Mouse (Mus musculus) embryonic facial prominence, embryonic 11.5 days (tissue): ENCODE results near the gene Gm10570. TPM values are rescaled to one million over a fixed set of nuclear protein-coding genes. Genes with fewer than 3 reads are reported as not detected.

Experiments used
- ATAC-seq: fragments of 200-750 bp; cut with Nextera tagmentation; replicated peaks from 2 replicates; pipeline ENCODE4 v1.8.0; 2017; ENCODE audit warnings: low read depth; ENCODE audit not compliant: insufficient number of reproducible peaks, low FRiP score, low TSS enrichment
- DNase-seq: peaks from one replicate; pipeline ENCODE4 v3.0.0-alpha.2; 2015; ENCODE audit warnings: low spot score
- H3K27ac ChIP-seq: fragments of 300-500 bp; sonication (generic); replicated peaks from 2 replicates; pipeline ENCODE4 v1.5.1; 2014; ENCODE audit warnings: mild to moderate bottlenecking, low read depth, low read length, control low read depth
- H3K27me3 ChIP-seq: fragments of 300-500 bp; sonication (generic); 2 replicates; pipeline ENCODE4 v1.6.1; 2014; ENCODE audit warnings: mild to moderate bottlenecking, low read length, moderate library complexity, mixed read lengths; ENCODE audit not compliant: control insufficient read depth, insufficient read depth
- H3K36me3 ChIP-seq: fragments of 300-500 bp; sonication (generic); replicated peaks from 2 replicates; pipeline ENCODE4 v1.6.1; 2014; ENCODE audit warnings: low read depth, mild to moderate bottlenecking, low read length, moderate library complexity, mixed read lengths; ENCODE audit not compliant: control insufficient read depth, insufficient read depth
- H3K4me1 ChIP-seq: fragments of 300-500 bp; sonication (generic); 2 replicates; pipeline ENCODE4 v1.6.1; 2014; ENCODE audit warnings: low read length, mixed read lengths; ENCODE audit not compliant: control insufficient read depth, insufficient read depth
- H3K4me2 ChIP-seq: fragments of 300-500 bp; sonication (generic); 2 replicates; pipeline ENCODE4 v1.6.1; 2014; ENCODE audit warnings: low read depth, mild to moderate bottlenecking, control low read depth, low read length, moderate library complexity
- H3K4me3 ChIP-seq: fragments of 300-500 bp; sonication (generic); 2 replicates; pipeline ENCODE4 v1.5.1; 2014; ENCODE audit warnings: low read depth, low read length, control low read depth
- H3K9ac ChIP-seq: fragments of 300-500 bp; sonication (generic); replicated peaks from 2 replicates; pipeline ENCODE4 v1.6.1; 2014; ENCODE audit warnings: mild to moderate bottlenecking, control low read depth, low read length
- H3K9me3 ChIP-seq: fragments of 300-500 bp; sonication (generic); replicated peaks from 2 replicates; pipeline ENCODE4 v1.6.1; 2016; ENCODE audit warnings: mild to moderate bottlenecking, low read length, inconsistent platforms, mixed read lengths; ENCODE audit not compliant: control insufficient read depth
- WGBS: fragments of 180-500 bp; shearing (Covaris S2); extraction: QIAGEN DNeasy Blood & Tissue Kit; methylation state at CpG from one replicate; pipeline ENCODE4 v1.1.7; 2014; 5-methylcytosine and 5-hydroxymethylcytosine counted together
- polyA plus RNA-seq: library from polyadenylated mRNA; unstranded; fragments of >200 nt; fragmentation: Nextera tagmentation; extraction: Ambion mirVana; gene quantifications from 2 replicates; pipeline ENCODE4 v1.2.1, GENCODE M21; 2014

Gm10570 gene
- polyA plus RNA-seq, 1 experiment from 2014 or later, result 0.46 TPM

DNA sequence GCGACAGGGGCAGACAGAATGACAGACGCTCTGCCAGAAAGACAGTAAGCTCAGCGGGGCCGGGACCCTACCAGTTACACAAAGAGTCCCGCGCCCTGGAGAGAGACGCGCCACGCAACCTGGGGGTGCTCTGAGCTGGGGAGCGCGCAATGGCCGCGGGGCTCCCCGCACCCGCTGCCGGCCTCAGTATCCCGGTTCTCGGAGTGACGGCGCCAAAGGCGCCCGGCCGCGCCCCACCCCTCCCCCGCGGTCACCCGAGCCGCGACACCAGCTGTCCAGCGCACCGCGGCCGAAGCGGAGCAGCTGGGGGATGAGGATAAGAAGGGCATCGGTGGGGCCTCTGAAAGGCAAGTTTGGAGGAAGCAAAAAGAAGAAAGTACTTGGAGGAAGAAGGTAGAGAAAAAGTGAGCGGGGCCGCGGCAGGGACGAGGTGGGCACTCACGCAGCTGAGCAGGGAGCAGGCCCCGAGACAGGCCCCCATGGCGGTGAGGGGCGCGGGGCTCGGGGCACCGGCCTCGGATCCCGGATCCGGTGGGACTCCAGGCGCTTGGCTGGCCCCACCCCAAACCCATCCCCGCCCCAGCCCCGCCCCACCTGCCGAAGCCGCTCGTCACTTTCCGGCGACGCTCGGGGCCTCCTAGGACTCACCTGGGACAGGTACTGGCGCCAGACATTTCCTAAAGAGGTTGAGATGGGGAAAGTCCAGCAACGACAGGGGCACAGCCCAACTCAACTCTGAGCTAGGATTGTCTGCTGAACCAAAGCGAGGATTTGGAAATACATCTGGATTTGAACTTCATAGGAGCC is 33.3 kb downstream of the Gm10570 start:
- H3K27me3 ChIP-seq, result no peaks in the 10 kb centered on the region; the same call in 1 of the 2 replicates
- peak overlapping the region; percentile 57 for H3K27ac ChIP-seq
- H3K36me3 ChIP-seq, result no peaks in the 10 kb centered on the region
- DNase-seq, result peak; percentile 70
- ATAC-seq, result peak; percentile 49
- peak overlapping the region; percentile 73 for H3K4me3 ChIP-seq
- H3K4me2 ChIP-seq, result peak overlapping the region; percentile 66
- H3K4me1 ChIP-seq, result no peaks in the 10 kb centered on the region
- peak overlapping the region; percentile 88 for H3K9ac ChIP-seq
- no peaks in the 10 kb centered on the region for H3K9me3 ChIP-seq
- under 1% methylated on average over 61 of the region's 62 CpGs for WGBS

DNA sequence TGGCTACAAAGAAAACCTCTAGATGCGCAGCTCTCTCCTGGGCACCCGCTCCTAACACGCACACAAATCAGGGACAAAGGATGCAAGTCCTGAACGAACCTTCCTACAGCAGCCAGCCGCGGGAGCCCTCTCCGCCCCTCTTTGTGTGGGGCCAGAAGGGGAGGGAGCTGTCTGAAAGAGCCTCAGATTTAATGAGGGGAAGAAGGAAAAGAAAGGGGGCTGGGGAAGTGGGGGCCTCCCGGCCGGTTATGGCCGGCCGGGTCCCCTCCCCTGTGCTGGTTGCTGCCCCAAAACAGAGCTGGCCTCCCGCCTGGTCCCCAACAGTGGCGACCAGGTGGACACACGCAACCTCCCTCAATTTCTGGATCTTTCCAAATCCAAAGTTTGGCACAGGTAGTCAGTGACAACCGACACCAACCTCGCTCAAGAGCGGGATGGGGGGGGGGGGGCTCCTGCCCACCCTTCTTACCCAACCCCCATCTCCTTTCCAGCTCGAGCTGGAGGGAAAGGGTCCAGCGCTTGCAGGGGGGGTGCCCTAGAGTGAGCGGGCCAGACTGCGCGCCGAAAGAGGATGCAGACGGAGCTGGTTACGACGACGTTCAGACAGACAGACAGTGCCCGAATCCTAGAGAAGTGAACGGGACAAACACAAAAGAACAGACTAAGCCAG is 34.0 kb downstream of the Gm10570 start:
- peak overlapping the region; percentile 57 for H3K27ac ChIP-seq
- peak; percentile 79 for ATAC-seq
- DNase-seq, result peak; percentile 74
- under 1% methylated on average over 27 of the region's 29 CpGs for WGBS
- no peaks in the 10 kb centered on the region for H3K36me3 ChIP-seq
- no peaks in the 10 kb centered on the region for H3K4me1 ChIP-seq
- peak overlapping the region; percentile 73 for H3K4me3 ChIP-seq
- H3K9ac ChIP-seq, result peak overlapping the region; percentile 88
- peak overlapping the region; percentile 66 for H3K4me2 ChIP-seq
- H3K9me3 ChIP-seq, result no peaks in the 10 kb centered on the region
- H3K27me3 ChIP-seq, result no peaks in the 10 kb centered on the region; the same call in 1 of the 2 replicates

DNA sequence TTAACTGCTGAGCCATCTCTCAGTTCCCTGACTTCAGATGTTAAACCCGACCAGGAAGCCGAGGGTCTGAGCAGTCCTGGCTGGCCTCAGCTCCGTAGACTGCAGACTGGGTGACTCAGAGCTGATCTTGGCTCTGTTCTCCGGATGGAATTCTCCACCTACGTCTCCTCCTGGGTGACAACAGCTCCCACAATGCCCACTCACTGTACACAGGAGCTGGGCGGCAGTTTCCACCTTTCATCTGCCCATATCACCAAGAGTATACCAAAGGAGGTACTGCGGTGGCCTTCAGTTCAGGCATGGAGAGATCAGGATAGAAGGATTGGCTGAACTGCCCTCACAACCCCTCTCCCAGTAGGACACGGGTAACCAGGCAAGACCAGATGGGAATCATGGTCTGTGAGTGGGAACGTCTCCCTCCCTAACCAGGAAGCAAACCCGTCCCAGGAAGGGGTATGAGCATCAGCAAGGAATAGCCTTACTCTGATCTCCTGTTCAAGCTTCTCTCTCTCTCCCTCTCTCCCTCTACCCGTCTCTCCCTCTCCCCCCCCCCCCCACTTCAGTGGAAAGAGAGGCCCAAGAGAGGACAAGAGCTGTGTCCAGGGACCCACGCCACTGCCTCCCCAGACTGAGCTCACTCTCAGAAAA is 34.7 kb downstream of the Gm10570 start:
- no peaks in the 10 kb centered on the region for H3K9me3 ChIP-seq
- no peaks in the 10 kb centered on the region for H3K4me1 ChIP-seq
- peak overlapping the region; percentile 66 for H3K4me2 ChIP-seq
- 8% methylated on average over 11 of the region's 12 CpGs for WGBS
- no peak; the same call in none of the 2 replicates for ATAC-seq
- H3K4me3 ChIP-seq, result peak overlapping the region; percentile 73
- peak overlapping the region; percentile 88 for H3K9ac ChIP-seq
- peak overlapping the region; percentile 57 for H3K27ac ChIP-seq
- no peaks in the 10 kb centered on the region for H3K36me3 ChIP-seq
- no peaks in the 10 kb centered on the region; the same call in 1 of the 2 replicates for H3K27me3 ChIP-seq
- DNase-seq, result no peak

- ATAC-seq, result no peak
- H3K9ac ChIP-seq, result no peak overlapping the region
- 82% methylated on average over 6 of the region's 6 CpGs for WGBS
- no peak for DNase-seq
- no peaks in the 10 kb centered on the region for H3K4me1 ChIP-seq
- no peaks in the 10 kb centered on the region; the same call in 1 of the 2 replicates for H3K27me3 ChIP-seq
- H3K27ac ChIP-seq, result no peak overlapping the region
- no peak overlapping the region for H3K4me3 ChIP-seq
- H3K4me2 ChIP-seq, result no peak overlapping the region
- H3K36me3 ChIP-seq, result no peaks in the 10 kb centered on the region
- H3K9me3 ChIP-seq, result no peaks in the 10 kb centered on the region
These were observed 37.7 kb downstream of the Gm10570 start for GRCm38 (mm10) chr4:130270611-130271347.

- DNase-seq (no peak), ATAC-seq (no peak)
- H3K4me3 ChIP-seq, result no peak overlapping the region
- H3K9ac ChIP-seq, result no peak overlapping the region
- no peak overlapping the region for H3K27ac ChIP-seq
- H3K27me3 ChIP-seq, result no peaks in the 10 kb centered on the region; the same call in 1 of the 2 replicates
- no peak overlapping the region for H3K4me2 ChIP-seq
- 81% methylated on average over 8 of the region's 8 CpGs for WGBS
- H3K4me1 ChIP-seq, result no peaks in the 10 kb centered on the region
- no peaks in the 10 kb centered on the region for H3K9me3 ChIP-seq
- no peaks in the 10 kb centered on the region for H3K36me3 ChIP-seq
These were observed 38.4 kb downstream of the Gm10570 start for GRCm38 (mm10) chr4:130270089-130270488.

DNA sequence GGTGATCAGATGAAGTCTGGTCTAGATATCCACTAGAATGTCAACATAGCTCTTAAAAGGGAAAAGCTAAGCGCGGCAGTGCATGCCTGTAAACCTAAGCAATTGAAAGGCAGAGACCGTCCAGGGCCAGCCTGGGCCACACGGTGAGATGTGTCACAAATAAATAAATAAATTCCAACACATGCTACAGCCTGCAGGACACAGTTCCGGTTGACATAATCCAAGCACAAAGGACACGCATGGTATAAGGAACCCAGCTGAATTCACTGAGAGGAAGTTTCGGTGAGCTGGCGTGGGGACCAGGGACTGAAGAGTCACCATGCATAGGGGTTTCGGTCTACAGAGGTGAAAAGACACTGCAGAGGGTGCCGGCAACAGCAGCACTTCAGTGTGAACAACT is 39.7 kb downstream of the Gm10570 start:
- no peak overlapping the region for H3K27ac ChIP-seq
- no peaks in the 10 kb centered on the region for H3K9me3 ChIP-seq
- H3K9ac ChIP-seq, result no peak overlapping the region
- H3K36me3 ChIP-seq, result no peaks in the 10 kb centered on the region
- no peak for ATAC-seq
- DNase-seq, result no peak
- peaks cover 3% of the 10 kb centered on the region; the same call in 1 of the 2 replicates for H3K4me1 ChIP-seq
- no peak overlapping the region for H3K4me3 ChIP-seq
- H3K27me3 ChIP-seq, result no peaks in the 10 kb centered on the region; the same call in 1 of the 2 replicates
- 85% methylated on average over 10 of the region's 10 CpGs for WGBS
- no peak overlapping the region for H3K4me2 ChIP-seq

- no peaks in the 10 kb centered on the region; the same call in 1 of the 2 replicates for H3K36me3 ChIP-seq
- H3K9ac ChIP-seq, result no peak overlapping the region
- H3K27ac ChIP-seq, result no peak overlapping the region
- DNase-seq (no peak), ATAC-seq (no peak)
- H3K27me3 ChIP-seq, result no peaks in the 10 kb centered on the region
- H3K9me3 ChIP-seq, result no peaks in the 10 kb centered on the region
- 72% methylated on average over 7 of the region's 7 CpGs for WGBS
- peaks cover 3% of the 10 kb centered on the region; the same call in 1 of the 2 replicates for H3K4me1 ChIP-seq
- H3K4me2 ChIP-seq, result no peak overlapping the region
- no peak overlapping the region for H3K4me3 ChIP-seq
These were observed 41.4 kb downstream of the Gm10570 start for GRCm38 (mm10) chr4:130267069-130267468.
